Mouse (Mus musculus) effector memory CD4-positive, alpha-beta T cell, adult 7 months (primary cell): ENCODE measurements around the gene Bspry. TPM values are rescaled to one million over a fixed set of nuclear protein-coding genes. Genes with fewer than 3 reads are reported as not detected.

Experiments
- polyA plus RNA-seq: library from polyadenylated mRNA; unstranded; fragments of 100-300 nt; shearing (Covaris generic); gene quantifications from one replicate; pipeline ENCODE4 v1.2.1, GENCODE M21; 2017

Gene Bspry
- polyA plus RNA-seq, result 22.3 TPM

DNA sequence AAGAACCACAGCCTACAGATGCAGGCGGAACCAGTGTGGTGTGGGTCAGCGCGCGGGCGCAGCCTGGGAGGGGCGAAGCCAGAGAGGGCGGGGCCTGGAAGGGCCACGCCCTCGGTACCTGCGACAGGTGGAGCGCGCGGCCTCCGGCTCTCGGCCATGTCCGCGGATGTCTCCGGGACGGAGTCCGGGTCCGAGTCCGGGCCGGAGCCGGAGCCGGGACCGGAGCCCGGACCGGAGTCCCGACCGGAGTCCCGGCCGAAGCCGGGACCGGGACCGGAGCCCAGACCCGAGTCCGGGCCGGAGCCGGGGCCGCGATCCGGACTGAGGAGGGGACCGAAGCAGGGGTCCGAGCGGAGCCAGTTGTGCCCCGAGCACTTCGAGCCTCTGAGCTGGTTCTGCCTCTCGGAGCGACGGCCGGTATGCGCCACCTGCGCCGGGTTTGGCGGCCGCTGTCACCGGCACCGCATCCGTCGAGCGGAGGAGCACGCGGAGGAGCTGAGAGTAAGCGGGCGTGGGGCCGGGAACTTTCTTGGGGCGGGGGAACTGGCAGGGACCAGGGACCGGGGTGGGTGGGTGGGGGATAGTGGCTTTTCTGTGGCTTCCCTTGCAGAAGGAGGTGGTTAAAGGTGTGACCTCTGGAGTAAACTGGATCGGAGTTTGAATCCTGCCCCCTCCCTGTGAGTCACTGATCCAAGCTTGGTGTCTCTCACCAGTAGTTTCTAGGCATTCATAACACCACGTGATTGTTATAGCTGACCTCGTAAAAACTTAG lies at the start of gene Bspry:
Gene Bspry, plus strand, starts transcription at position 117 of the 772 bp plus-strand sequence.

DNA sequence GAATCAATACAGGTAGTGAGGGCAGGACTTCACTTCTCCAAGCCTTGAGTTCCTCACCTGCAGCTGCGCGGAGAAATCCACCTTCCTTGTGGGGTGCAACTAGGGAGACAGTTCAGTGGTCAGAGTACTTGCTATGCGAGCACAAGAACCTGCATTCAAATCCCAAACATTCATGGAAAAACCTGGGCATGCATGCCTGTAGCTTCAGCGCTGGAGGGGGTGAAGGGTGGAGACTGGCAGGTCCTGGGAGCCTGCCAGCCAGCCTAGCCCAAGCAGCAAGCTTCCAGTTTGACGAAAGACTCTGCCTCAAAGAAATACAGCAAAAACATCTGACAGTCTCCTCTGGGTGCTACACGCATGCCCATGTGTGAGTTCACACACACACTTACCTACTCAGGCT lies 44.8 kb upstream of the Bspry start, which contains the start of gene Rnf183:
Gene Rnf183, minus strand, starts transcription at position 172 of the 400 bp plus-strand sequence.

GRCm38 (mm10) chr4:62470598-62471051 lies 9.2 kb upstream of the Bspry start, which contains the start of gene Wdr31:
Gene Wdr31 (minus strand): TSS chr4:62470896.

GRCm38 (mm10) chr4:62503374-62503970 lies 23.6 kb downstream of the Bspry start, which contains the start of gene Hdhd3:
Gene Hdhd3 (minus strand): TSS chr4:62503467.

GRCm38 (mm10) chr4:62519849-62520233 lies 40.0 kb downstream of the Bspry start, which contains the start of gene Alad:
Gene Alad (minus strand): TSS chr4:62519918.

DNA sequence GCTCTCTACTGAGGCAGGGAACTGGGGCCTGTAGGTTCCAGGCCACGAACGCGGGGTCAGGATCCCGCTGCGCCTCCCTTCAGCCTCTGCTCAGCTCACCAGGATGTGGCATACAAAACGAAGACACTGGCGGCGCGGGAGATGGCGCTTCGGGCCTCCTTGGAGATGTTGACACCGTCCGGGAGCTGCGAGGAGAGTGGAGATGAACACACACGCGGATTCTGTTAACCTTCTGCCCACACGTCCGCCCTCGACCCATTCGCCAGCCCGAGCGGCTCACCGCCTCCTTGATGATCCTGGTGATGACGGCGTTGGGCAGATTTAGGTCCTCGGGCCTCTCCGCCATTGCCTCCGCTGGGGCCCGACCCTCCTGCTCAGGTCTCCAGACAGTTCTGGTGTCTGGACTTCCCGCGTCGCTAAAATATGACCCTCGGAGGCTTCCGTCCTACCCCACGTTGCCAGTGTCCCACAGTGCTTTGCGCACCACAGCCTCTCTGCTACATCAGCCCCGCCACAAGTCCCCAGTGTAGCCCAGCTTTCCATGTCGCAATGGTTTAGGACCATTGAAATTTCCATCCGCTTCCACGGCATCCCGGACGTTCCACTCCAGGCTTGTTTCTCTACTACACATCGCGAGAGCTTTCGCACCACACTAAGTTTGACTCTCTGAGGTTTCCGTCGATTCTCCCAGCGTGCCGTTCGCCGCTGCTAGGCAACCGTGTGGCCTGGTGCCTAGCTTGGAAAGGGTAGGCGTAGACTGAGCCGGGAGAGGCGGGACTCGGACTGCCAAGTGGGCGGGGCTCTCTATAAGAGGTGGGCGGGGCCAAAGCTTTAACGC lies 45.0 kb downstream of the Bspry start, which contains the start of the genes Pole3 and 4933430I17Rik:
Gene Pole3, minus strand, starts transcription at position 418 of the 838 bp plus-strand sequence.
Gene 4933430I17Rik, plus strand, starts transcription at position 719 of the 838 bp plus-strand sequence.

Other genes starting within 250 kb of the Bspry start
- gene Zfp37, start 249.0 kb upstream of the Bspry start, polyA plus RNA-seq, result 0.15 TPM
- gene Slc31a2, start 217.5 kb upstream of the Bspry start, polyA plus RNA-seq, result 5.7 TPM
- gene Fkbp15, start 119.5 kb upstream of the Bspry start, polyA plus RNA-seq, result 43.9 TPM
- gene Slc31a1, start 119.3 kb upstream of the Bspry start, polyA plus RNA-seq, result 17.0 TPM
- gene Cdc26, start 71.4 kb upstream of the Bspry start, polyA plus RNA-seq, result 43.4 TPM
- gene Prpf4, start 71.3 kb upstream of the Bspry start, polyA plus RNA-seq, result 25.6 TPM
- not detected for gene Rnf183, start 44.8 kb upstream of the Bspry start, polyA plus RNA-seq
- gene Wdr31, start 9.2 kb upstream of the Bspry start, polyA plus RNA-seq, result 0.83 TPM
- not detected for gene Hdhd3, start 23.4 kb downstream of the Bspry start, polyA plus RNA-seq
- 26.2 TPM for gene Alad, start 39.9 kb downstream of the Bspry start, polyA plus RNA-seq
- 13.1 TPM for gene Pole3, start 45.0 kb downstream of the Bspry start, polyA plus RNA-seq
- not detected for gene 4933430I17Rik, start 45.3 kb downstream of the Bspry start, polyA plus RNA-seq
- 65.8 TPM for gene Rgs3, start 79.8 kb downstream of the Bspry start, polyA plus RNA-seq